Mouse (Mus musculus) midbrain, embryonic 14.5 days (tissue): Measurements from ENCODE around the gene Slc6a11. TPM values are rescaled to one million over a fixed set of nuclear protein-coding genes. Genes with fewer than 3 reads are reported as not detected.

Experiments used
- ATAC-seq: fragments of 200-750 bp; cut with Nextera tagmentation; 2 replicates; pipeline ENCODE4 v1.8.0; 2017; ENCODE audit warnings: moderate number of reproducible peaks, moderate library complexity; ENCODE audit not compliant: low FRiP score, low TSS enrichment
- DNase-seq: peaks from one replicate; pipeline ENCODE4 v3.0.0-alpha.2; 2015
- H3K27ac ChIP-seq: fragments of 300-500 bp; sonication (generic); replicated peaks from 2 replicates; pipeline ENCODE4 v1.5.1; 2014; ENCODE audit warnings: mild to moderate bottlenecking, low read depth, low read length, moderate library complexity
- H3K27me3 ChIP-seq: fragments of 300-500 bp; sonication (generic); 2 replicates; pipeline ENCODE4 v1.6.1; 2014; ENCODE audit warnings: low read length, control low read depth, mixed read lengths; ENCODE audit not compliant: control insufficient read depth, insufficient read depth
- H3K36me3 ChIP-seq: fragments of 300-500 bp; sonication (generic); 2 replicates; pipeline ENCODE4 v1.6.1; 2014; ENCODE audit warnings: low read length, control low read depth; ENCODE audit not compliant: control insufficient read depth, insufficient read depth
- H3K4me1 ChIP-seq: fragments of 300-500 bp; sonication (generic); 2 replicates; pipeline ENCODE4 v1.6.1; 2014; ENCODE audit warnings: mild to moderate bottlenecking, antibody characterized with exemption, low read length, control low read depth; ENCODE audit not compliant: control insufficient read depth, insufficient read depth
- H3K4me2 ChIP-seq: fragments of 300-500 bp; sonication (generic); 2 replicates; pipeline ENCODE4 v1.6.1; 2014; ENCODE audit warnings: mild to moderate bottlenecking, low read length, moderate library complexity
- H3K4me3 ChIP-seq: fragments of 300-500 bp; sonication (generic); replicated peaks from 2 replicates; pipeline ENCODE4 v1.5.1; 2014; ENCODE audit warnings: low read depth, low read length
- H3K9ac ChIP-seq: fragments of 300-500 bp; sonication (generic); replicated peaks from 2 replicates; pipeline ENCODE4 v1.6.1; 2014; ENCODE audit warnings: mild to moderate bottlenecking, low read length, moderate library complexity
- H3K9me3 ChIP-seq: fragments of 300-500 bp; sonication (generic); 2 replicates; pipeline ENCODE4 v1.6.1; 2016; ENCODE audit warnings: low read length, control low read depth, mixed read lengths; ENCODE audit not compliant: control insufficient read depth
- WGBS: fragments of 180-500 bp; shearing (Covaris S2); extraction: QIAGEN DNeasy Blood & Tissue Kit; methylation state at CpG from one replicate; pipeline ENCODE4 v1.1.7; 2014; 5-methylcytosine and 5-hydroxymethylcytosine counted together
- polyA plus RNA-seq: library from polyadenylated mRNA; unstranded; fragments of >200 nt; fragmentation: Nextera tagmentation; extraction: Ambion mirVana; gene quantifications from 2 replicates; pipeline ENCODE4 v1.2.1, GENCODE M21; 2014

The Slc6a11 gene
- polyA plus RNA-seq, 1 experiment from 2014 or later = 15.0 TPM

- Histone ChIP-seq H3K27me3 (peaks cover 42% of the 10 kb centered on the region), H3K4me1 (peaks cover 8% of the 10 kb centered on the region; the same call in 1 of the 2 replicates), H3K27ac (no peak overlapping the region), H3K36me3 (no peaks in the 10 kb centered on the region), H3K9ac (no peak overlapping the region), H3K4me3 (no peak overlapping the region), H3K4me2 (no peak overlapping the region), H3K9me3 (no peaks in the 10 kb centered on the region)
- 70% methylated on average over 3 of the region's 3 CpGs for WGBS
- no peak for DNase-seq
- ATAC-seq = no peak
Measured at GRCm38 (mm10) chr6:114132472-114132871, 1.4 kb downstream of the Slc6a11 start.

DNA sequence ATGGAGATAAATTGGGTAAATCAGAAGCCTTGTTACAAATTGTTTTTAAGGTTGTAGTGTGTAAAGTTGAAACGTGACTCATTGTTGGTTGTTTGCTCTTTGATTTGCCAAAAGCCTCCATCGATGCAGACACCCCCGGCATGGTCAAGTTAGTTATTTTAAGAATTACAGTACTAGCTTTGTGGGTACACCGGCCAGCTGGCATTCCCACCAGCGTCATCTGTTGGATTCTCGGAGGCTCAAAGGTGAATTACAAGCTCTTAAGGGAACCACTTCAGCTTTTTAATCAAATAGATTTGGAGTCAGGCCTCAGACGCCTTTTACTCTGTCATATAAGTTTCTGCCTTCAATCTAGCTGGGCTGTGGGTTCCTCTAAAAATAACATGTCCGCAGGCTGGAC lies 1.9 kb downstream of the Slc6a11 start:
- no peaks in the 10 kb centered on the region for H3K9me3 ChIP-seq
- 84% methylated on average over 8 of the region's 8 CpGs for WGBS
- peaks cover 8% of the 10 kb centered on the region; the same call in 1 of the 2 replicates for H3K4me1 ChIP-seq
- no peaks in the 10 kb centered on the region for H3K36me3 ChIP-seq
- H3K4me3 ChIP-seq = no peak overlapping the region
- no peak overlapping the region for H3K9ac ChIP-seq
- no peak for ATAC-seq
- peaks cover 42% of the 10 kb centered on the region for H3K27me3 ChIP-seq
- DNase-seq = no peak
- H3K27ac ChIP-seq = no peak overlapping the region
- H3K4me2 ChIP-seq = no peak overlapping the region

- Histone ChIP-seq H3K9ac (no peak overlapping the region), H3K27ac (no peak overlapping the region), H3K4me3 (no peak overlapping the region), H3K9me3 (peaks cover 3% of the 10 kb centered on the region; the same call in 1 of the 2 replicates), H3K27me3 (no peaks in the 10 kb centered on the region; the same call in 1 of the 2 replicates), H3K4me2 (no peak overlapping the region), H3K4me1 (0 out of 2 replicates have a peak, but pooled peaks cover 3% of the 10 kb centered on the region), H3K36me3 (no peaks in the 10 kb centered on the region)
- no peak for ATAC-seq
- WGBS = 81% methylated on average over 8 of the region's 8 CpGs
- no peak for DNase-seq
Measured at GRCm38 (mm10) chr6:114138970-114139369, 7.9 kb downstream of the Slc6a11 start.

DNA sequence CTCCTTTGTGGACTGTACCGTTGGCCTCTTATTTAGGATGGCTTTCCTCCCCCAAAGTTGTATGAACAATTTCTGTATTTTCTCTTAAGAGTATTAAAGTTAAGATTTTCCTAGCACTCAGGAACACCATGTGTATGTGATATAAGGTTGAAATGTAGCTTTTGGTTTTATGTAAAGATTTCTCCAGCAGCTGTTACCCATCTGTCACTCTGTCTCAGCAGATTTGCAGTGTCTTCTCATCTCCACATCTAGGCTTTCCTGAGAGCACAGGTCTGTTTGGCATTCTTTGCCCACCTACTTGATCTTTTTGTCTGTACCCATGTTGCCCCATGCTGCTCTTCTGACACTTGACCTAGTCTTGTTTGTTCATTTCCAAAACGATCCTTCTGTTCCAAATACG lies 10.4 kb downstream of the Slc6a11 start:
- Histone ChIP-seq H3K27ac (no peak overlapping the region), H3K36me3 (no peaks in the 10 kb centered on the region), H3K4me3 (no peak overlapping the region), H3K4me1 (peaks cover 7% of the 10 kb centered on the region), H3K9ac (no peak overlapping the region), H3K27me3 (no peaks in the 10 kb centered on the region; the same call in none of the 2 replicates), H3K9me3 (peaks cover 3% of the 10 kb centered on the region; the same call in 1 of the 2 replicates), H3K4me2 (no peak overlapping the region)
- DNase-seq (no peak), ATAC-seq (no peak)
- WGBS = 81% methylated on average over 3 of the region's 3 CpGs

DNA sequence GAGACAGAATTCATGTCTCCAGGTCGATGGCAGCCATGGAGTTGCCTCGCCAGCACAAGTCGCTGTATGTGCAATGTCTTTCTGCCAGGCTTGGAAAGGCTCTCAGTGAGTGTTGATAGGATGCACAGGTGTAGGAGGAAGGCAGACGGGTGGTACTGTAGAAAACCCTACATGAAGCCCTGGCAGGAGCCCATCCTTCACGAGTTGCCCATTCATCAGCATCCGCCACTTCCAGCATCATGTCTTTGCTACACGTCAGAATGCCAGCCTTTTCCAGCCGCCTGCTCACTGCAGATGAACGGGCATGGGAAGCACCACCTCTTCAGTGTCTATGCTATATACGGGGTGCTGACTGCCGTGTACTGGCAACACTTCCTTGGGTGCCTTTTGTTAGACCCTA lies 11.4 kb downstream of the Slc6a11 start:
- WGBS = 95% methylated on average over 11 of the region's 11 CpGs

GRCm38 (mm10) chr6:114143544-114143943 lies 12.5 kb downstream of the Slc6a11 start:
- H3K4me2 ChIP-seq = no peak overlapping the region
- ATAC-seq (no peak), DNase-seq (peak; percentile 6)
- 10% methylated on average over 2 of the region's 2 CpGs for WGBS
- H3K9me3 ChIP-seq = peaks cover 3% of the 10 kb centered on the region; the same call in 1 of the 2 replicates
- H3K27ac ChIP-seq = no peak overlapping the region
- H3K36me3 ChIP-seq = no peaks in the 10 kb centered on the region
- H3K27me3 ChIP-seq = no peaks in the 10 kb centered on the region; the same call in none of the 2 replicates
- no peak overlapping the region for H3K4me3 ChIP-seq
- peaks cover 7% of the 10 kb centered on the region for H3K4me1 ChIP-seq
- no peak overlapping the region for H3K9ac ChIP-seq

More for the DNA sequence above, 11.4 kb downstream of the Slc6a11 start:
- H3K27me3 ChIP-seq = no peaks in the 10 kb centered on the region; the same call in none of the 2 replicates
- ATAC-seq (no peak), DNase-seq (no peak)
- no peak overlapping the region for H3K4me3 ChIP-seq
- no peaks in the 10 kb centered on the region for H3K36me3 ChIP-seq
- H3K4me1 ChIP-seq = peaks cover 7% of the 10 kb centered on the region
- no peak overlapping the region for H3K9ac ChIP-seq
- peaks cover 3% of the 10 kb centered on the region; the same call in 1 of the 2 replicates for H3K9me3 ChIP-seq
- H3K4me2 ChIP-seq = no peak overlapping the region
- no peak overlapping the region for H3K27ac ChIP-seq

DNA sequence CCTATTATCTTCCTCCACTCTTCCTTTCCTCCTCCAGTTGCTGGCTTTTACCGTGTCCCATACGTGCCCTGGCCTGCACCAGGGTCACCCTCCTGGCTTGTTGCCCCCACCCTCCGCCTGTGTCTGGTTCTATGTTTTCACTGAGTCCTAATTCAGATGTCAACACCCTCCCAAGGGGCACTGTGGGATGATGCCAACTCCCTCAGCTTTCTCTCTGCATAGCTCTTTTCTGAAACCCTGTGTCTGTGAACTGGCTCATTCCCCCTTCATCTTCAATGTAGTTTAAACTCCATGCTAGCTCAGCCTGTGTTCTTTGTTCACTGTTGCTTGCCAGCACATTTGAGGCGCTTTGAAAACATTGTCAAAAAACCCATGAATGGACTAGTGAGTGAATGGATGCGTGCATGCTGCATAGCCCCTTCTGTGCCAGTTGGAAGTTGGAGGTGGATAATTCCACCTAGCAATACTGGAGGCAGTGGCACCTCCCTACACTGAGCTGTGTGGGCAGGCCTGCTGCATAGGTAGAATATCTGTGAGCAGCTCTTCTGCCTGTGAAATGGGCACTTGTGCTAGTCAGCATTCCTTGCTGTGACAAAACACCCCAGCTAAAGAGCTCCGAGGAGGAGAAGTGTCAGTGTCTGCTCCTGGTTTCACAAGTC lies 13.5 kb downstream of the Slc6a11 start:
- Histone ChIP-seq H3K4me1 (peaks cover 7% of the 10 kb centered on the region), H3K9me3 (peaks cover 3% of the 10 kb centered on the region; the same call in 1 of the 2 replicates), H3K4me3 (no peak overlapping the region), H3K9ac (no peak overlapping the region), H3K4me2 (no peak overlapping the region), H3K27me3 (no peaks in the 10 kb centered on the region; the same call in none of the 2 replicates), H3K36me3 (no peaks in the 10 kb centered on the region), H3K27ac (no peak overlapping the region)
- peak; percentile 56 for DNase-seq
- ATAC-seq = no peak
- 55% methylated on average over 6 of the region's 6 CpGs for WGBS

- DNase-seq (no peak), ATAC-seq (no peak)
- 79% methylated on average over 6 of the region's 6 CpGs for WGBS
Measured at GRCm38 (mm10) chr6:114145650-114146329, 14.7 kb downstream of the Slc6a11 start.

More at GRCm38 (mm10) chr6:114145650-114146329, 14.7 kb downstream of the Slc6a11 start:
- H3K9ac ChIP-seq = no peak overlapping the region
- H3K27me3 ChIP-seq = no peaks in the 10 kb centered on the region; the same call in none of the 2 replicates
- H3K4me3 ChIP-seq = no peak overlapping the region
- H3K4me1 ChIP-seq = peaks cover 7% of the 10 kb centered on the region
- H3K36me3 ChIP-seq = no peaks in the 10 kb centered on the region
- H3K9me3 ChIP-seq = peaks cover 1% of the 10 kb centered on the region; the same call in 1 of the 2 replicates
- no peak overlapping the region for H3K27ac ChIP-seq
- no peak overlapping the region for H3K4me2 ChIP-seq
